Mouse (Mus musculus) layer of hippocampus, postnatal 25 days (tissue): ENCODE data around the gene Tob1. TPM values are rescaled to one million over a fixed set of nuclear protein-coding genes. Genes with fewer than 3 reads are reported as not detected.

Experiments used
- DNase-seq, 2 experiments: peaks; one replicate each; pipeline ENCODE4 v3.0.0; 2022; ENCODE audit warnings: mixed read lengths in 2 of 2, low spot score in 1 of 2; ENCODE audit errors: extremely low spot score in 1 of 2
- total RNA-seq, 2 experiments: library from RNA; stranded (reverse); gene quantifications; 2 replicates each; pipeline ENCODE4 v1.2.3; 2021

Tob1 gene
- total RNA-seq, 2 experiments from 2014 or later, result 41.8 to 42.4 TPM

GRCm38 (mm10) chr11:94228416-94228815, 17.2 kb downstream of the Tob1 start:
- no peak for DNase-seq

DNA sequence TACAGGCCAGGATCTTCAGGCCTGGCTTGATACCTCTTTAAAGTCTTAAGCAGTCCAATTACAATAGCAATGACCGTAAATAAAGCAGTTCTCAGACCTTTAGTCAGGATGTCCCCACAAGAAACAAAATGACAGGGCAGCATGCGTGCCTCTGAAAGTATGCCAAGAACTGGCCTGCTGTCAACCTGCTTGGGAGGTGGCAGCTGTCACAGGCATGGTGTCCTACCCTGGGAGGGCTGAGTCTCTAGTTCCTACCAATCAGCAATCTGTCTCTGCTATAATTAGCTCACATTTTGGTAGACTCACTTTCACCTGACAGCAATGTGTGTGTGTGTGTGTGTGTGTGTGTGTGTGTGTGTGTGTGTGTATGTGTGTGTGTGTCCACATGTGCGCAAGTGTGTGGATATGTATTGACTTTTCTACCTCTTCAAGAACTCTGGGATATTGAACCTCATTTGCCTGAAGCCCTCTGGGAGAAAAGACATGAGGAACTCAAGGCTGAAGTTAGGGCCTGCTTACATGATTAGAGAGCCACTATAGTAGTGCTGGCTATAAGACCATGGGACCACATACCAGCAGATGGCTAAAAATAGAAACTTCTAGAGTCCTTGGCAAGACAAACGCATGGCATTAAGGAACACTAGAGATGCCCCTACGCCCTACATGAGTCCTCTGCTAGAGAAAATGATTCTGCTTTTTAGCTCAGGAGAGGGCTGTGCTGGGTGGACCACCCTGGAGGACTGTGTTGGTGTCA, 18.1 kb downstream of the Tob1 start:
- no peak for DNase-seq

DNA sequence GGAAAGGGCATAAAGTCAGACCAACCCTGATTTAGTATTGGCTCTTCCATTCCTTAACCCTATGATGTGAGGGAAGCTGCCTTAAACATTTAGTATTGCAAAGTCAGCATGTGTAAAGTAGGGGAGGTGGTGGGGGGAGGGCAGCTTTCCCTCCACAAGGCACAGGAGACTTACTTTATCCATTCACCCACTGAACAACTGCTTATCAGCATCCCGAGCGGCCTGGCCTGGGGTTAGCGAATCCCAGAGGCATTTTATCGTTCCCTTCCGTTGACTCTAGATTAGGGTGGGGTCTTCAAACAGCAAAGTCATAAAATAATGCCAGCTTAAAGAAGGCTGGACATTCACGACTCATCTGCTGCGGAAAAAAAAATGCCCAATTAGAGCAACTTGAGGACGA, 19.0 kb downstream of the Tob1 start:
- no peak for DNase-seq

- no peak for DNase-seq
Measured at GRCm38 (mm10) chr11:94231821-94232552, 20.7 kb downstream of the Tob1 start.

GRCm38 (mm10) chr11:94233405-94233804, 22.2 kb downstream of the Tob1 start:
- no peak for DNase-seq

- DNase-seq, result no peak
Measured at GRCm38 (mm10) chr11:94234380-94234779, 23.1 kb downstream of the Tob1 start.

DNA sequence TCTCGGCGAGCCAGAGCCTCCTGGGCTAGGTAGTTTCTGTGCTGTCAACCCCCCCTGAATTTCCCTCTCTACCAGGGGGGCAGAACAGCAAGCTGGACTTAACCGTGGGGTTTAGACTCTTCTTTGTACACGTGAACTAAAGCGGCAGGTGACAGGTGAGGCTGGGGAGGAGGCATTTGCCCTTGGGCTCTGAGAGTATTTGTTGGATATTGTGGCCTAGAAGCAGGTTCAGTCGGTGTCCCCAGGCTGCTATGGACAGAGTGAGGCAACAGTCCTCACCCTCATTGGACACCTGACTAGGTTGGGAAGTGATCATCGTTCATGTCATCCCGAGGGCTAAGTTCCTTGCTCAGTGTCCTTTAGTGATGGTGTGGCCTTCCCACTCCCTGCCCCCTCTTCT, 23.6 kb downstream of the Tob1 start:
- DNase-seq, result no peak

- peak; percentile 41 to 48 for DNase-seq
Measured at GRCm38 (mm10) chr11:94236074-94236473, 24.8 kb downstream of the Tob1 start.

GRCm38 (mm10) chr11:94238786-94239185, 27.5 kb downstream of the Tob1 start:
- no peak for DNase-seq

DNA sequence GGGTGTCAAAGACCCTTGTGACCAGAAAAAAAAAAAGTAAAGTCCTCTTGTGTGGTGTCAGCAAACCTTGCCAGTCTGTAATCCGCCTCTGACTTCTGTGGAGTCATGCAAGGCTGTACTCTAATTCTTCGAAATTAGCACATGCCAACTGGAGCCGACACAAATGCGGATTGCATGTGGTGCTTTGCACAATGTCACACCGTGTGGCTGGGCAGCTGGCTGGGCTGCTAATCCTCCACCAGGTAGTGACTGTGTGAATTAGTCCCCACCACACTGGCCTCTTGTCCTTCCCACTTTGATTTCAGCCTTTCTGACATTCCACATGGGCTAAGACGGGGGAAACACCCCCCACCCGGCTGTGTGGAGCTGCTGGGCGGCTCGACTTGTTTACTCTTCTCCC, 28.5 kb downstream of the Tob1 start:
- DNase-seq, result no peak

- DNase-seq, result no peak
Measured at GRCm38 (mm10) chr11:94242760-94243421, 31.6 kb downstream of the Tob1 start.

DNA sequence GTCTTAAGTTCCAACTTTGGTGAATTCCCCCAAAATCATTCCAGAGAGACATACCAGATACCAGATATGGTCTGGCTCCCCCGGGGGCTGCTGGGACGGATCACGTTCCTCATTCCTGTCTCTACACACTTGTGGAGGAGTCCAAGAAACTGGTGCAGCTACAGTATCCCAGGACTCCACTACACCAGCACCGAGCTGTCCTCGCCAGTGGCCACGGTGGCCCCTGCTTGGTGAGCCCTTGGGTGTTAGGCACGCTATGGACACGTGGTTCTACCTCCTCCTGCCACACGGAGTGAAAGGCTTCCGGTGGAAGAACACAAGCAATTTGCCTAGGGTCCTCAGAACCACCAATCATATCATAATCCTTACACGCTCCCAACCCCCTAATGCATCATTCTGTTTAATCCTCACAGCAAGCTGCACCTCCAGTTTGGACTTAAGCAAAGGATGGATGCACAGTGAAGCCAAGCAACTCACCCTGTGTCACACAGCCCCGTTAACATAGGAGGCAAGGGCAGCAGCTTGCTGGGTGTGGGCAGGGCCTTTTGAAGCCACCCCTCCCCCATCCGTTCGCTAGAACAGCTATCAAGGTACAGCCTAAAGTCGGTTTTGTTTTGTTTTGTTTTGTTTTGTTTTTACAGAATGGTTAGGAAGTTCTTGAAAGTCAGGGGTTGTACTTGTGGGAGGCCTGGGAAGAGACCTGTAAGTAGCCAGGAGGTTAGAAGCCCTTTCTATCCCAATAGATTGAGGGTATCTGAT, 32.3 kb downstream of the Tob1 start:
- no peak for DNase-seq

DNA sequence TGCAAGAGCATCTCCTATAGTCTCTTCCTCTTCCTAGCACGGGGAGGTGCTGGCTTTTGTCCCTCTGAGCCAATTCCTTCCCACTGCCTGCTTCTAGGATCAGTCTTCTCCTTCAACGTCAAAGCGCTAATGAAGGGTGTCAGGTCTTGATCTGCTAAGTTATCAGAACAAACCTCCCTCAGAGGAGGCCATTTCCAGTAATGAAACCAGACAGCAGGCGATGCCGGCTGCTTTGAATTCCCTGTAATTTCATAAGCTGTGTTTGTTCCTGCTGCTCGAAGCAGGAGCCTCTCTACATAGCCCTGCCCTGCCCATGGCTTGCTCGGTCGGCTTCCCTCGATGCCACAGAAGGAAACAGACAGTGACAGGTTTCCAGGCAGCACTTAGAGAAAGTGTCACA, 33.1 kb downstream of the Tob1 start:
- DNase-seq, result no peak

- DNase-seq, result no peak
Measured at GRCm38 (mm10) chr11:94245955-94246788, 34.9 kb downstream of the Tob1 start, which contains the start of gene Wfikkn2. Gene Wfikkn2 (minus strand): TSS chr11:94246005.

- DNase-seq, result no peak
Measured at GRCm38 (mm10) chr11:94246789-94247061, 35.5 kb downstream of the Tob1 start.

- no peak for DNase-seq
Measured at GRCm38 (mm10) chr11:94253156-94253555, 41.9 kb downstream of the Tob1 start.

DNA sequence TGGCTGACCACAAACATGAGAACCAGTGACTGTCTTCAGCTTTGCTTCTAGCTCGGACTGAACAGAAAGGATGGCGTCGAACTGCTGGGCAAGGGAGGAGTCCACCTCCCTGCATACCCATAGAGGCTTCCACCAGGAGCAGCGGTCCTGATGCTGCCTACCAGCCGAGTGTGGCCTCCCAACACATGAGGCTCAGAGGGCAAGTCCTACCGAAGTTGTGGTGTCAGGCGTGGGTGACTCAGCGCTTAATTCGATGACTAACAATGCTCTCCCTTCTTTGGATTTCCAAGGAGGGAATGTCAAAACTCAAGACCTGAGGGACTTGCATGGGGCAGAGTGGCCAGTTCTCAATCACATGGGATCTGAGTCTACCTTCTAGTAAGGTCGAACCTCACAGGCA, 42.4 kb downstream of the Tob1 start:
- DNase-seq, result no peak

GRCm38 (mm10) chr11:94255733-94256132, 44.5 kb downstream of the Tob1 start:
- no peak for DNase-seq

- DNase-seq, result no peak
Measured at GRCm38 (mm10) chr11:94257987-94258386, 46.7 kb downstream of the Tob1 start.

GRCm38 (mm10) chr11:94259814-94260213, 48.6 kb downstream of the Tob1 start:
- no peak for DNase-seq
